Mouse (Mus musculus) heart, postnatal 0 days (tissue): ENCODE data around the gene 1700017B05Rik. TPM values are rescaled to one million over a fixed set of nuclear protein-coding genes. Genes with fewer than 3 reads are reported as not detected.

Source experiments
- ATAC-seq: fragments of 200-750 bp; cut with Nextera tagmentation; 2 replicates; pipeline ENCODE4 v1.8.0; 2017; ENCODE audit warnings: low read depth, moderate number of reproducible peaks, moderate library complexity; ENCODE audit not compliant: insufficient read depth
- DNase-seq: peaks from one replicate; pipeline ENCODE4 v3.0.0-alpha.2; 2016; ENCODE audit warnings: low spot score
- H3K27ac ChIP-seq: fragments of 300-500 bp; sonication (generic); 2 replicates; pipeline ENCODE4 v1.5.1; 2014; ENCODE audit warnings: low read depth, mild to moderate bottlenecking
- H3K27me3 ChIP-seq: fragments of 300-500 bp; sonication (generic); 2 replicates; pipeline ENCODE4 v1.6.1; 2014; ENCODE audit warnings: low read length, mixed read lengths; ENCODE audit not compliant: control insufficient read depth, insufficient read depth
- H3K36me3 ChIP-seq: fragments of 300-500 bp; sonication (generic); replicated peaks from 2 replicates; pipeline ENCODE4 v1.6.1; 2014; ENCODE audit warnings: low read length, mixed read lengths; ENCODE audit not compliant: control insufficient read depth, insufficient read depth
- H3K4me1 ChIP-seq: fragments of 300-500 bp; sonication (generic); 2 replicates; pipeline ENCODE4 v1.6.1; 2014; ENCODE audit warnings: antibody characterized with exemption; ENCODE audit not compliant: control insufficient read depth, insufficient read depth
- H3K4me2 ChIP-seq: fragments of 300-500 bp; sonication (generic); 2 replicates; pipeline ENCODE4 v1.6.1; 2014; ENCODE audit warnings: low read depth, mild to moderate bottlenecking, low read length, moderate library complexity
- H3K4me3 ChIP-seq: fragments of 300-500 bp; sonication (generic); 2 replicates; pipeline ENCODE4 v1.5.1; 2014; ENCODE audit warnings: low read depth, low read length
- H3K9ac ChIP-seq: fragments of 300-500 bp; sonication (generic); replicated peaks from 2 replicates; pipeline ENCODE4 v1.6.1; 2014; ENCODE audit warnings: low read depth, low read length, mixed read lengths
- H3K9me3 ChIP-seq: fragments of 300-500 bp; sonication (generic); replicated peaks from 2 replicates; pipeline ENCODE4 v1.6.1; 2016; ENCODE audit warnings: low read length; ENCODE audit not compliant: control insufficient read depth
- CTCF ChIP-seq: IDR thresholded peaks from 2 replicates; pipeline ENCODE4 v1.5.1; 2016; ENCODE audit warnings: antibody characterized with exemption, control low read depth, low read depth
- EP300 ChIP-seq: IDR thresholded peaks from 2 replicates; pipeline ENCODE4 v1.6.1; 2016; ENCODE audit warnings: antibody characterized with exemption, low read depth
- WGBS: fragments of 180-500 bp; shearing (Covaris S2); extraction: QIAGEN DNeasy Blood & Tissue Kit; methylation state at CpG from one replicate; pipeline ENCODE4 v1.1.7; 2014; 5-methylcytosine and 5-hydroxymethylcytosine counted together
- polyA plus RNA-seq: library from polyadenylated mRNA; unstranded; fragments of >200 nt; fragmentation: Nextera tagmentation; extraction: Ambion mirVana; gene quantifications from 2 replicates; pipeline ENCODE4 v1.2.1, GENCODE M21; 2015
- total RNA-seq: library from RNA; depleted of rRNA; stranded (reverse); fragments of >200 nt; gene quantifications from 2 replicates; pipeline ENCODE4 v1.2.3, GENCODE M21; 2014; ENCODE audit warnings: low replicate concordance

1700017B05Rik gene
- total and polyA plus RNA-seq, 2 experiments from 2014 or later: 6.2 to 11.0 TPM

DNA sequence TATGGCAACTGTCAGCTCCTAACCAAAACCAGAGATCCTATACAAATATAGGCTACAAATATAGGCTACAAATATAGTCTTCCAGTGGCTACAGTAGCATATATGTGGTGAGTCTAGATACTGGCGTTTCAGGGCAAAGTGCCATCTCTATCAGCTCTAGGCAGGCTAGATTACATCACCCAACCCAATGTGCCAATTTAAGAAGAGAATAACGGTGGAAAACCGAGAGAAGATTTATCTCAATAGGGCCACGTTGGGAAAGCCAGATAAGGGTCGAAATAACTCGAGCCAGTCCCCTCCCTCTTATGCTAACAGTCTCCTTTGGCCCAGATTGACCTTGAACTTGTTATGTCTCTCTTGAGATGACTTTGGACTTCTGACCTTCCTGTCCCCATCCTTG lies 29.3 kb downstream of the 1700017B05Rik start:
- Histone ChIP-seq H3K27ac (no peak overlapping the region), H3K9me3 (no peaks in the 10 kb centered on the region), H3K4me2 (no peak overlapping the region), H3K36me3 (no peaks in the 10 kb centered on the region), H3K4me1 (no peaks in the 10 kb centered on the region), H3K27me3 (no peaks in the 10 kb centered on the region), H3K4me3 (no peak overlapping the region), H3K9ac (no peak overlapping the region)
- 21% methylated on average over 6 of the region's 6 CpGs for whole genome bisulfite sequencing
- ATAC-seq (no peak), DNase-seq (no peak)
- TF ChIP-seq CTCF: no peak
- TF ChIP-seq EP300: no peak

DNA sequence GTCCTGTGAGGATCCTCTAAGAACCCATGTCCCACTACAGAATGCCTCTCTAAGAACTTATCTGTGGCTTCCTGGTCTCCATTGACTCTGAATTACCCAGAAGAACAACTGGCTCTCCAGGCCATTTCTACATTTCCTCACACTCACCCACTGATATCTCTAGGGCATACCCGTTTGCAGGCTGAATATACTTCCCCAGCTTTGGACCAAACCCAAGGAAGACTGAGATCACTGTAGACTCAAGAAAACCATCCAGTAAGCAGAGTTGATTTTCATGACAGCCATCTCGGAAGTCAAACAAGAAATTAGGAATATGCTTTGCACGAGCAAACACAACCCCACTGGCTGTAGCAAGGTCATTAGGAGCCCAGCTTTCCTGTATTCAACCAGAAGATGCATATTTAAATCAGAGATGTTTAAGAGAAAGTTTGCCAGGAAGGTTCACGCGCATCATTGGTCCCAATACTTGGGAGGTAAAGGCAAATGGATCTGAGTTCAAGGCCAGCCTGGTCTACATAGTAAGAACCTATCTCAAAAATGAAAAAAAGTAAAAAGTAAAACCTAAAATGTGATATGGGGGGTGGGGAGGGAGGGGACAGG lies 30.0 kb downstream of the 1700017B05Rik start:
- TF ChIP-seq EP300 (no peak), CTCF (no peak)
- no peak for ATAC-seq
- no peak overlapping the region for H3K4me2 ChIP-seq
- H3K9me3 ChIP-seq: no peaks in the 10 kb centered on the region
- WGBS: 72% methylated on average over 5 of the region's 5 CpGs
- no peak for DNase-seq
- H3K4me1 ChIP-seq: no peaks in the 10 kb centered on the region
- no peak overlapping the region for H3K4me3 ChIP-seq
- no peak overlapping the region for H3K27ac ChIP-seq
- H3K27me3 ChIP-seq: no peaks in the 10 kb centered on the region
- no peak overlapping the region for H3K9ac ChIP-seq
- H3K36me3 ChIP-seq: no peaks in the 10 kb centered on the region

DNA sequence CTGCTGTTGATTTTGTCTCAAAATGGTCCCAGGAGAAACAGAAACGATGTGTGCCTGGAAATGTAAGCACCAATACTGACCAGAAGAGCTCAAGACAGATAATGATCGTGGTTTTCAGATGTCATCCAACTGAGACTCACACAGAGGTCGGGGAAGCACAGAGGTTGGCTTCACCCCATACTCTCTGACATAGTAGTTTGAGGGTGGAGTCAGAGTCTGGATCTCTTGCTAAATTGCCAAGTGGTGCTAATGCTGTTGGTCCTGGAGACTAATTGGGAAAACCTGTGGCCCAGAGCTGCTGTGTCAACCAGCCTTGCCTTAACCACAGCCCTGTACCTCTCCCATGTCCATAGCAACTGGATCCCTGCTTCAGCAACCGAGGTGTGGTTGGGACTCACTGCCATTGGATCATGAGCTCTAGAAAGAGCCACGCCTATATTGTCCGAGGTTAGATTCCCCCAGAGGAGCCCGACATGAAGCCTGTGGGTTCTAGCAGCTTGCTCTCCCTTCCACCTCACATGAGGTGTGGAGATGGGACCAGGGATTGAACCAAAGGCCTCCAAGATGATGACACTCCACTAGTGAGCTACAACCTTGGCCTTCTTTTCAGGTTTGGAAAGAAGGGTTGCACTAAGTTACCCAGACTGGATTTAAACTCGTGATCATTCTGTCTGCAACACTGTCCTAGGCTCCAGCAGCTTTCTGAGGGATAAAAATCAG lies 30.7 kb downstream of the 1700017B05Rik start:
- Histone ChIP-seq H3K9ac (no peak overlapping the region), H3K36me3 (no peaks in the 10 kb centered on the region), H3K27me3 (no peaks in the 10 kb centered on the region), H3K4me3 (no peak overlapping the region), H3K9me3 (no peaks in the 10 kb centered on the region), H3K4me1 (no peaks in the 10 kb centered on the region), H3K4me2 (no peak overlapping the region), H3K27ac (no peak overlapping the region)
- ATAC-seq: no peak
- WGBS: 70% methylated on average over 8 of the region's 8 CpGs
- DNase-seq: no peak
- TF ChIP-seq CTCF (no peak), EP300 (no peak)

DNA sequence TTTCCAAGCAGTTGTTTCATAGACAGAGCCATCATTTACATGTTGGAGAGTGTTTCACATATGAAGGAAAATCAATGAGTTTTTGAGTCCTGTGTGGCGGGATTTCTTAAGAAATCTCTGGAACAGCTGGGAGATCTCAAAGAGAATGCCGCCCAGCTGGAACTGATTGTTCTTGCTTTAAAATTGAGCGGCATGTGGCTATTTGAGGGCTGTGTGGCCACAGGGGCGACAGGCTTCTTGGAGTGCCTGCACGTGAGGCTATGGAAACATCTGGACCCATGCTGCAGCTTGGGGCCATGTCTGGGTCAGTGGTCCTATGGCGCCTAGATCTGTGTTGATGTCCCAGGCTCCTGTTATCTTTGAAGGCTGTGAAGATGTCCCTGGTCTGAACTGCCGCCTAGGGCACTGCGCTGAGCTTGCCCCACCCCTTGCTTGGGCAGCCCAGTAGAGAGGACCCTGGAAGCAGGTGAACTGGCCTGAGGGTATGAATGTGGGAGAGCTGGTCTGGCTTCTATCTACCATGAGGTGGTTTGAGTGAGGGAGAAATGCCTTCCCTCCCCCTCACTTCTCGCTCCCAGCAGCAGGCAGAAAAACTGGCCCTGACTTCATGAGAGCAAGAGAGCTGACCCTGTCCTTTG lies 32.1 kb downstream of the 1700017B05Rik start:
- Histone ChIP-seq H3K4me3 (no peak overlapping the region), H3K4me1 (peaks cover 4% of the 10 kb centered on the region), H3K9ac (no peak overlapping the region), H3K27me3 (no peaks in the 10 kb centered on the region), H3K9me3 (no peaks in the 10 kb centered on the region), H3K36me3 (no peaks in the 10 kb centered on the region), H3K4me2 (no peak overlapping the region), H3K27ac (no peak overlapping the region)
- ATAC-seq (no peak), DNase-seq (no peak)
- TF ChIP-seq CTCF (no peak), EP300 (no peak)
- 68% methylated on average over 9 of the region's 9 CpGs for WGBS

DNA sequence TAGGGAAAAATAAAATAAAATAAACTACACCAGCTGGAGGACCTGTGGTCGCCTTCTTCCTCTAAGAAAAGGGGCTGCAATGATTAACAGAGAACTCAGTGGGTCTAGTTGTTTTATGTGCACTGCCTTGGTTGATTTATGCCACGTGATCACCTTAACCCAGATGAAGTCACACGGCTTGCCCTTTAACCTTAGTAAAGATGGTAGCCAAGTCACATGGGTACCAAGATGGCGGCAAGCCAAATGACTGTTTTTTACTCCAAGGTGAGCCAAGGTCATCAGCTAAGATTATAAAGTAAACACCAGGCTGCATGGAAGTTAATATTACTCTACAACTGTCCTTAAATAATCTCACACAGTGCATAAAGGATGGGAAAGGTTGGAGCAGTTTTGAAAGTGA lies 32.7 kb downstream of the 1700017B05Rik start:
- Histone ChIP-seq H3K4me3 (no peak overlapping the region), H3K36me3 (no peaks in the 10 kb centered on the region), H3K27ac (no peak overlapping the region), H3K4me1 (peaks cover 4% of the 10 kb centered on the region), H3K9ac (no peak overlapping the region), H3K4me2 (no peak overlapping the region), H3K27me3 (no peaks in the 10 kb centered on the region), H3K9me3 (no peaks in the 10 kb centered on the region)
- TF ChIP-seq CTCF (no peak), EP300 (no peak)
- DNase-seq (no peak), ATAC-seq (no peak)
- WGBS: 77% methylated on average over 4 of the region's 4 CpGs
